ENCODE assay signal across 10 mouse cellular contexts in the genomic region with DNA sequence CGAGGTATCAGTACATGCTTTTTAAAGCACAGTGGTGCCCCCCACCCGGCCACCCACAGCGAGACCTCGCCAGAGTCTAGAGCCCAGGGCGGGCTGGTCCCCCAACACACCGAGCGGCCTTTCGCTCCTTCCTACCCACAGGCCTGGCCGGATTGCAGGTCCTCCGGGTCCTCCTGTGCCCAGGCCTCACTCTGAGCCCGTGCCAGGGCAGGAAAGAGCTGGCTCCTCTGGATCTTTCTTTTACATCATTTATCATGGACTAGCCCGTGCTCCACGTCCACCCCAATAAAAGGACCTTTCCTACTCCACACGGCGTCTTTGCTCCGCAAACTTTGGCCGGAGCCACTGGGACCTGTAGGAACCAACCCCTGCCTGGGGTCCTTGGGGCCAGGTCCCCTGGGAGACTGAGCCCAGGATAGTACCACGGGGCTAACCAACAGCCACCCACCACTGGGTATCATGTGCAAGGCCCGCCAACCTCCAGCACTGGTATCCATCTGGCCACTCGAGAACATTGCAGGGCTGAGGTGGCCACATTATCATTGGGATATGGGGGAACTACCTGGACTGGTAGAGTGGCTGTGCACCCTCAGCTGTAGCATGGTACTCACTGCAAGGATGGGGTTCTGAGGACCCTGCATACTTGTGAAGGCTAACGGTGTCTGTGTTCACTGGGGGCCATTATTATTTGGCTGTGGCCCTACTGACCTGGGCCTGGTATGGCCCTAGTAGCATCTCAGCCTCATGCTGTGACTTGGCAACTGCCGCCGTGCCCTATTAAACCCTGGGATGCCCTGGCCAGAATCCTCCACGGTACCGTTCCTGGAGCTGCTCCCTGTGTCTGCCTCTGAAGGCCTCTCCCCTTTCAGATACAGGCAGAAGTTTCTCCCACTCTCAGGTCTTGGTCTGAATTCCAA. TPM values are rescaled to one million over a fixed set of nuclear protein-coding genes. Genes with fewer than 3 reads are reported as not detected.
A peak's percentile ranks its signal among the peaks of the same experiment; 100 is the strongest.
DNase-seq lines count a peak whose midpoint lies in the region; ATAC-seq and TF ChIP-seq lines count a peak whose summit lies in the region.
"Had no signal": no experiment of that assay in that cellular context is flagged by ENCODE, and none has a peak within 500 bp of the region (broad histone marks: within the 10 kb centered on the region; RNA-seq: fewer than 3 reads in every experiment).

No protein-coding gene starts in this region.

- no peak overlapping the region; the same call in 1 of the 2 replicates for H3K4me3 ChIP-seq in layer of hippocampus, adult 2 months
- H3K4me3 ChIP-seq in embryonic facial prominence, embryonic 13.5 days, result no peak overlapping the region
- no peak overlapping the region for H3K4me3 ChIP-seq in midbrain, embryonic 11.5 days (ENCODE audit: low read depth, low read length)

- DNase-seq in adrenal gland, adult 8-10 months, result peak; percentile 7
- no peak for DNase-seq in adrenal gland, adult (ENCODE audit: inconsistent age in 2 of 2, low spot score in 1 of 2)
- no peak for DNase-seq in layer of hippocampus, adult 2 months (ENCODE audit: low spot score in 2 of 2)
- DNase-seq in layer of hippocampus, adult 9-11 months, result no peak
- DNase-seq in midbrain, embryonic 11.5 days (ENCODE audit: low spot score, missing footprints), result no peak
- no peak for DNase-seq in T-cell, adult 2 months (ENCODE audit: low spot score)
- DNase-seq in right cerebral cortex, adult 2 months (ENCODE audit: low spot score in 2 of 2), result no peak
- DNase-seq: kidney, adult 9 months had no signal

- TF ChIP-seq CTCF in layer of hippocampus, adult 2 months (conservative IDR thresholded peaks at IDR 0.05), result no peak

- WGBS in embryonic facial prominence, embryonic 13.5 days, result 89% methylated on average over 25 of the region's 25 CpGs
- WGBS in midbrain, embryonic 11.5 days, result 91% methylated on average over 25 of the region's 25 CpGs

- H3K9me3 ChIP-seq in embryonic facial prominence, embryonic 13.5 days, result no peaks in the 10 kb centered on the region
- H3K9me3 ChIP-seq in midbrain, embryonic 11.5 days (ENCODE audit: control insufficient read depth, low read length), result no peaks in the 10 kb centered on the region

- no peaks in the 10 kb centered on the region for H3K27me3 ChIP-seq in embryonic facial prominence, embryonic 13.5 days
- H3K27me3 ChIP-seq in midbrain, embryonic 11.5 days (ENCODE audit: control insufficient read depth, insufficient read depth, low read length), result peaks cover 7% of the 10 kb centered on the region
- H3K27me3 ChIP-seq: Patski had no signal

- H3K4me2 ChIP-seq in embryonic facial prominence, embryonic 13.5 days, result peak overlapping the region; percentile 85; the same call in 1 of the 2 replicates
- H3K4me2 ChIP-seq in midbrain, embryonic 11.5 days, result peak overlapping the region; percentile 85; the same call in 1 of the 2 replicates

- H3K9ac ChIP-seq in embryonic facial prominence, embryonic 13.5 days, result no peak overlapping the region
- peak overlapping the region; percentile 73; the same call in 1 of the 2 replicates for H3K9ac ChIP-seq in midbrain, embryonic 11.5 days (ENCODE audit: low read length)

- H3K4me1 ChIP-seq in embryonic facial prominence, embryonic 13.5 days, result peaks cover 29% of the 10 kb centered on the region
- H3K4me1 ChIP-seq in midbrain, embryonic 11.5 days (ENCODE audit: control insufficient read depth, insufficient read depth, low read length), result peaks cover 17% of the 10 kb centered on the region

- peaks cover 69% of the 10 kb centered on the region for H3K36me3 ChIP-seq in embryonic facial prominence, embryonic 13.5 days
- peaks cover 16% of the 10 kb centered on the region for H3K36me3 ChIP-seq in midbrain, embryonic 11.5 days (ENCODE audit: control insufficient read depth, insufficient read depth, low read length)

- H3K27ac ChIP-seq in layer of hippocampus, adult 2 months, result peak overlapping the region; percentile 95; the same call in 1 of the 2 replicates
- peak overlapping the region; percentile 87; the same call in 1 of the 2 replicates for H3K27ac ChIP-seq in embryonic facial prominence, embryonic 13.5 days
- no peak overlapping the region for H3K27ac ChIP-seq in midbrain, embryonic 11.5 days (ENCODE audit: low read depth, low read length)

- no peak for ATAC-seq in embryonic facial prominence, embryonic 13.5 days (ENCODE audit: insufficient number of reproducible peaks, insufficient read depth, low FRiP score, low TSS enrichment, low read depth)
- ATAC-seq in midbrain, embryonic 11.5 days (ENCODE audit: low FRiP score), result no peak

RNA-seq across cellular contexts. Expression of gene Dda1, which starts 6.0 kb away (rescaled TPM):
- 10 to 100 TPM; 51.7 to 65.2 (median 57.9) TPM for total RNA-seq in adrenal gland, adult 8-10 months (2022)
- 10 to 100 TPM; 83.2 to 89.7 TPM for total RNA-seq in layer of hippocampus, adult 2 months (2021)
- polyA plus RNA-seq in embryonic facial prominence, embryonic 13.5 days (2015; fragmentation: Nextera tagmentation; extraction: Ambion mirVana), result 109 and 113 TPM in 2 replicates
- 128 and 129 TPM in 2 replicates for polyA plus RNA-seq in midbrain, embryonic 11.5 days (2014; fragmentation: Nextera tagmentation; extraction: Ambion mirVana)

RNA-seq across cellular contexts. Expression of gene Mrpl34, which starts 10.3 kb away (rescaled TPM):
- 100 to 1,000 TPM in 1 of 4 experiments, 10 to 100 TPM in 3; 64.7 to 108 (median 88.7) TPM for total RNA-seq in adrenal gland, adult 8-10 months (2022)
- 10 to 100 TPM; 39.7 to 45.4 TPM for total RNA-seq in layer of hippocampus, adult 2 months (2021)
- polyA plus RNA-seq in embryonic facial prominence, embryonic 13.5 days (2015; fragmentation: Nextera tagmentation; extraction: Ambion mirVana), result 146 and 148 TPM in 2 replicates
- 249 and 251 TPM in 2 replicates for polyA plus RNA-seq in midbrain, embryonic 11.5 days (2014; fragmentation: Nextera tagmentation; extraction: Ambion mirVana)

RNA-seq across cellular contexts. Expression of gene Ano8, which starts 10.7 kb away (rescaled TPM):
- total RNA-seq in adrenal gland, adult 8-10 months (2022), result 10 to 100 TPM; 13.5 to 24.7 (median 20.6) TPM
- 10 to 100 TPM; 52.9 to 55.3 TPM for total RNA-seq in layer of hippocampus, adult 2 months (2021)
- polyA plus RNA-seq in embryonic facial prominence, embryonic 13.5 days (2015; fragmentation: Nextera tagmentation; extraction: Ambion mirVana), result 2.2 and 3.0 TPM in 2 replicates
- 4.0 and 4.7 TPM in 2 replicates for polyA plus RNA-seq in midbrain, embryonic 11.5 days (2014; fragmentation: Nextera tagmentation; extraction: Ambion mirVana)

RNA-seq across cellular contexts. Expression of gene Abhd8, which starts 11.6 kb away (rescaled TPM):
- total RNA-seq in adrenal gland, adult 8-10 months (2022), result 10 to 100 TPM; 85.3 to 96.2 (median 92.1) TPM
- total RNA-seq in layer of hippocampus, adult 2 months (2021), result 100 to 1,000 TPM; 260 to 270 TPM
- polyA plus RNA-seq in embryonic facial prominence, embryonic 13.5 days (2015; fragmentation: Nextera tagmentation; extraction: Ambion mirVana), result 61.4 and 69.5 TPM in 2 replicates
- polyA plus RNA-seq in midbrain, embryonic 11.5 days (2014; fragmentation: Nextera tagmentation; extraction: Ambion mirVana), result 36.4 and 42.2 TPM in 2 replicates

RNA-seq across cellular contexts. Expression of gene Gtpbp3, which starts 12.9 kb away (rescaled TPM):
- total RNA-seq in adrenal gland, adult 8-10 months (2022), result 10 to 100 TPM; 23.1 to 32.0 (median 29.0) TPM
- total RNA-seq in layer of hippocampus, adult 2 months (2021), result 10 to 100 TPM; 28.7 to 32.1 TPM
- polyA plus RNA-seq in embryonic facial prominence, embryonic 13.5 days (2015; fragmentation: Nextera tagmentation; extraction: Ambion mirVana), result 22.4 and 23.5 TPM in 2 replicates
- 4.0 and 4.6 TPM in 2 replicates for polyA plus RNA-seq in midbrain, embryonic 11.5 days (2014; fragmentation: Nextera tagmentation; extraction: Ambion mirVana)
